Mouse (Mus musculus): ENCODE results near the gene Pdlim7. TPM values are rescaled to one million over a fixed set of nuclear protein-coding genes. Genes with fewer than 3 reads are reported as not detected.

Gene Pdlim7
- polyA plus RNA-seq, 3 experiments from 2014 or later, result 13.2 to 15.7 (median 13.5) TPM

- no peak for ATAC-seq
Measured at GRCm38 (mm10) chr13:55486029-55486794, 27.3 kb downstream of the Pdlim7 start.

- no peak for ATAC-seq
Measured at GRCm38 (mm10) chr13:55484520-55485088, 28.9 kb downstream of the Pdlim7 start.

GRCm38 (mm10) chr13:55483593-55483992 is 29.9 kb downstream of the Pdlim7 start:
- ATAC-seq, result no peak

GRCm38 (mm10) chr13:55483071-55483470 is 30.4 kb downstream of the Pdlim7 start:
- no peak for ATAC-seq

GRCm38 (mm10) chr13:55482542-55482941 is 30.9 kb downstream of the Pdlim7 start:
- ATAC-seq, result no peak

GRCm38 (mm10) chr13:55479929-55480328 is 33.5 kb downstream of the Pdlim7 start:
- no peak for ATAC-seq

GRCm38 (mm10) chr13:55479008-55479407 is 34.5 kb downstream of the Pdlim7 start:
- ATAC-seq, result peak; percentile 25

- ATAC-seq, result no peak
Measured at GRCm38 (mm10) chr13:55478036-55478435, 35.4 kb downstream of the Pdlim7 start.

- ATAC-seq, result no peak
Measured at GRCm38 (mm10) chr13:55477492-55477891, 36.0 kb downstream of the Pdlim7 start.

- ATAC-seq, result no peak
Measured at GRCm38 (mm10) chr13:55476256-55476655, 37.2 kb downstream of the Pdlim7 start.

GRCm38 (mm10) chr13:55475750-55476149 is 37.7 kb downstream of the Pdlim7 start:
- no peak for ATAC-seq

- ATAC-seq, result no peak
Measured at GRCm38 (mm10) chr13:55474621-55475069, 38.8 kb downstream of the Pdlim7 start.

GRCm38 (mm10) chr13:55473961-55474360 is 39.5 kb downstream of the Pdlim7 start:
- ATAC-seq, result no peak

- no peak for ATAC-seq
Measured at GRCm38 (mm10) chr13:55473076-55473831, 40.2 kb downstream of the Pdlim7 start.

GRCm38 (mm10) chr13:55472132-55473022 is 41.1 kb downstream of the Pdlim7 start:
- peak; percentile 32 for ATAC-seq

GRCm38 (mm10) chr13:55471819-55472131 is 41.7 kb downstream of the Pdlim7 start:
- peak; percentile 6 for ATAC-seq

GRCm38 (mm10) chr13:55471156-55471818 is 42.2 kb downstream of the Pdlim7 start:
- peak; percentile 67 for ATAC-seq

- ATAC-seq, result no peak
Measured at GRCm38 (mm10) chr13:55470372-55470771, 43.1 kb downstream of the Pdlim7 start.

- ATAC-seq, result no peak
Measured at GRCm38 (mm10) chr13:55468851-55469560, 44.5 kb downstream of the Pdlim7 start.

- no peak for ATAC-seq
Measured at GRCm38 (mm10) chr13:55465830-55466440, 47.5 kb downstream of the Pdlim7 start.

- no peak for ATAC-seq
Measured at GRCm38 (mm10) chr13:55465184-55465583, 48.3 kb downstream of the Pdlim7 start.
